Mouse (Mus musculus) intestine, postnatal 0 days (tissue): ENCODE data around the gene Zc3hc1. TPM values are rescaled to one million over a fixed set of nuclear protein-coding genes. Genes with fewer than 3 reads are reported as not detected.

Experiments used
- ATAC-seq: fragments of 200-750 bp; cut with Nextera tagmentation; 2 replicates; pipeline ENCODE4 v1.8.0; 2017; ENCODE audit warnings: mild to moderate bottlenecking, moderate TSS enrichment, moderate library complexity
- H3K27ac ChIP-seq: fragments of 300-500 bp; sonication (generic); 2 replicates; pipeline ENCODE4 v1.5.1; 2014; ENCODE audit warnings: mild to moderate bottlenecking, low read depth, low read length, moderate library complexity
- H3K27me3 ChIP-seq: fragments of 300-500 bp; sonication (generic); replicated peaks from 2 replicates; pipeline ENCODE4 v1.6.1; 2014; ENCODE audit warnings: low read length, mixed read lengths; ENCODE audit not compliant: control insufficient read depth, insufficient read depth
- H3K36me3 ChIP-seq: fragments of 300-500 bp; sonication (generic); 2 replicates; pipeline ENCODE4 v1.6.1; 2014; ENCODE audit warnings: mild to moderate bottlenecking, moderate library complexity; ENCODE audit not compliant: control insufficient read depth, insufficient read depth
- H3K4me1 ChIP-seq: fragments of 300-500 bp; sonication (generic); replicated peaks from 2 replicates; pipeline ENCODE4 v1.6.1; 2014; ENCODE audit warnings: antibody characterized with exemption, low read length, mixed read lengths; ENCODE audit not compliant: control insufficient read depth, insufficient read depth
- H3K4me2 ChIP-seq: fragments of 300-500 bp; sonication (generic); replicated peaks from 2 replicates; pipeline ENCODE4 v1.6.1; 2014; ENCODE audit warnings: low read depth, mild to moderate bottlenecking, moderate library complexity
- H3K4me3 ChIP-seq: fragments of 300-500 bp; sonication (generic); 2 replicates; pipeline ENCODE4 v1.5.1; 2014; ENCODE audit warnings: low read depth, low read length
- H3K9ac ChIP-seq: fragments of 300-500 bp; sonication (generic); 2 replicates; pipeline ENCODE4 v1.6.1; 2014; ENCODE audit warnings: mild to moderate bottlenecking, low read depth, low read length
- H3K9me3 ChIP-seq: fragments of 300-500 bp; sonication (generic); 2 replicates; pipeline ENCODE4 v1.6.1; 2016; ENCODE audit warnings: mixed run types; ENCODE audit not compliant: control insufficient read depth
- CTCF ChIP-seq: sonication (generic); IDR thresholded peaks from 2 replicates; pipeline ENCODE4 v1.5.1; 2016; ENCODE audit warnings: low read depth, mild to moderate bottlenecking, control low read depth, antibody characterized with exemption, moderate library complexity
- WGBS: fragments of 180-500 bp; shearing (Covaris S2); extraction: QIAGEN DNeasy Blood & Tissue Kit; methylation state at CpG from one replicate; pipeline ENCODE4 v1.1.7; 2014; 5-methylcytosine and 5-hydroxymethylcytosine counted together
- polyA plus RNA-seq: library from polyadenylated mRNA; unstranded; fragments of >200 nt; fragmentation: Nextera tagmentation; extraction: Ambion mirVana; gene quantifications from 2 replicates; pipeline ENCODE4 v1.2.1, GENCODE M21; 2015

Gene Zc3hc1
- polyA plus RNA-seq, 1 experiment from 2014 or later, result 14.9 TPM

GRCm38 (mm10) chr6:30319216-30319615, 71.6 kb downstream of the Zc3hc1 start:
- Histone ChIP-seq H3K4me2 (no peak overlapping the region), H3K9me3 (no peaks in the 10 kb centered on the region), H3K9ac (no peak overlapping the region), H3K36me3 (no peaks in the 10 kb centered on the region), H3K4me1 (no peaks in the 10 kb centered on the region), H3K4me3 (no peak overlapping the region), H3K27ac (no peak overlapping the region), H3K27me3 (no peaks in the 10 kb centered on the region)
- no peak for ATAC-seq
- no peak for TF ChIP-seq CTCF
- 81% methylated on average over 5 of the region's 5 CpGs for WGBS

Other genes starting within 250 kb of the Zc3hc1 start
- gene Ube2h, start 86.5 kb downstream of the Zc3hc1 start, polyA plus RNA-seq, result 18.6 and 21.1 TPM in 2 replicates
- 6.1 and 6.2 TPM in 2 replicates for gene Klhdc10, start 10.8 kb upstream of the Zc3hc1 start, polyA plus RNA-seq
- 10.2 and 11.2 TPM in 2 replicates for gene Tmem209, start 118.8 kb upstream of the Zc3hc1 start, polyA plus RNA-seq
- gene Ssmem1, start 118.8 kb upstream of the Zc3hc1 start, polyA plus RNA-seq, result not detected in 2 replicates
- gene Cpa2, start 150.6 kb upstream of the Zc3hc1 start, polyA plus RNA-seq, result 2.9 and 3.3 TPM in 2 replicates
- 0.04 and 0.07 TPM in 2 replicates for gene Cpa4, start 177.3 kb upstream of the Zc3hc1 start, polyA plus RNA-seq
- gene Cpa5, start 220.0 kb upstream of the Zc3hc1 start, polyA plus RNA-seq, result not detected in 2 replicates
- gene Cpa1, start 248.2 kb upstream of the Zc3hc1 start, polyA plus RNA-seq, result 3.5 and 4.1 TPM in 2 replicates